Mouse (Mus musculus) neural tube, embryonic 14.5 days (tissue): ENCODE results near the gene Irf9. TPM values are rescaled to one million over a fixed set of nuclear protein-coding genes. Genes with fewer than 3 reads are reported as not detected.

Experiments
- ATAC-seq: fragments of 200-750 bp; cut with Nextera tagmentation; 2 replicates; pipeline ENCODE4 v1.8.0; 2017; ENCODE audit warnings: low read depth, mild to moderate bottlenecking, moderate TSS enrichment, moderate library complexity
- H3K27ac ChIP-seq: fragments of 300-500 bp; sonication (generic); 2 replicates; pipeline ENCODE4 v1.5.1; 2014; ENCODE audit warnings: low read depth, mild to moderate bottlenecking, control low read depth, low read length, moderate library complexity, mixed read lengths
- H3K27me3 ChIP-seq: fragments of 300-500 bp; sonication (generic); 2 replicates; pipeline ENCODE4 v1.6.1; 2014; ENCODE audit warnings: low read length; ENCODE audit not compliant: control insufficient read depth, insufficient read depth
- H3K36me3 ChIP-seq: fragments of 300-500 bp; sonication (generic); 2 replicates; pipeline ENCODE4 v1.6.1; 2014; ENCODE audit warnings: low read length, mixed read lengths; ENCODE audit not compliant: control insufficient read depth, insufficient read depth
- H3K4me1 ChIP-seq: fragments of 300-500 bp; sonication (generic); 2 replicates; pipeline ENCODE4 v1.6.1; 2014; ENCODE audit warnings: low read length; ENCODE audit not compliant: control insufficient read depth, insufficient read depth
- H3K4me2 ChIP-seq: fragments of 300-500 bp; sonication (generic); 2 replicates; pipeline ENCODE4 v1.6.1; 2014; ENCODE audit warnings: mild to moderate bottlenecking, low read depth, low read length, control low read depth
- H3K4me3 ChIP-seq: fragments of 300-500 bp; sonication (generic); 2 replicates; pipeline ENCODE4 v1.5.1; 2014; ENCODE audit warnings: low read depth, low read length, control low read depth, mixed read lengths
- H3K9ac ChIP-seq: fragments of 300-500 bp; sonication (generic); replicated peaks from 2 replicates; pipeline ENCODE4 v1.6.1; 2014; ENCODE audit warnings: low read depth, mild to moderate bottlenecking, control low read depth, low read length, mixed read lengths
- H3K9me3 ChIP-seq: fragments of 300-500 bp; sonication (generic); 2 replicates; pipeline ENCODE4 v1.6.1; 2016; ENCODE audit warnings: low read length; ENCODE audit not compliant: control insufficient read depth
- WGBS: fragments of 180-500 bp; shearing (Covaris S2); extraction: QIAGEN DNeasy Blood & Tissue Kit; methylation state at CpG from one replicate; pipeline ENCODE4 v1.1.7; 2014; 5-methylcytosine and 5-hydroxymethylcytosine counted together
- polyA plus RNA-seq: library from polyadenylated mRNA; unstranded; fragments of >200 nt; fragmentation: Nextera tagmentation; extraction: Ambion mirVana; gene quantifications from 2 replicates; pipeline ENCODE4 v1.2.1, GENCODE M21; 2014

The Irf9 gene
- polyA plus RNA-seq, 1 experiment from 2014 or later, result 6.6 TPM

DNA sequence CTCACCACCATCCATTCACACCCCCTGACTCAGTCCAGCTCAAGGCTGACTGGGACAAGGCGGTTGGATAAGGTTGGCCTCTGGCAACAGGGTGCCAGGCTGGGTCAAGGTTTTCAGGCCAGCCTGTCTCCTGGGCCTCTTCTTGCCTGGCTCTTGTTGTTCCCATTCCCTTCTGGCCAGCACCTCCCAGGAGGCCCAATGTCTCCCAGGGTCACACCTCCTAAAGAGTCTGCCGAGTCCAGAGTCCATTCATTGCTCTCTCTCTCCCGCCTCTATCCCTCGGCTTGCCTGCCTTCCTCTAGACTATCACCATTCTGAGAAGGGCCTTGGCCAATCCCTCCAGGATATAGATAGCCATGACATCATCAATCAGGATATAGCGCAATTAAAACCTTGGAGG lies 54.6 kb downstream of the Irf9 start:
- no peak overlapping the region for H3K9ac ChIP-seq
- 96% methylated on average over 5 of the region's 5 CpGs for WGBS
- peaks cover 9% of the 10 kb centered on the region for H3K36me3 ChIP-seq
- no peaks in the 10 kb centered on the region for H3K9me3 ChIP-seq
- no peak overlapping the region for H3K27ac ChIP-seq
- peaks cover 9% of the 10 kb centered on the region; the same call in 1 of the 2 replicates for H3K4me1 ChIP-seq
- no peak overlapping the region for H3K4me3 ChIP-seq
- H3K27me3 ChIP-seq, result no peaks in the 10 kb centered on the region
- H3K4me2 ChIP-seq, result no peak overlapping the region
- ATAC-seq, result no peak

Other genes starting within 250 kb of the Irf9 start
- gene Dhrs4, start 124.8 kb upstream of the Irf9 start, polyA plus RNA-seq, result 7.6 and 16.7 TPM in 2 replicates
- 28.5 and 46.2 TPM in 2 replicates for gene Carmil3, start 112.9 kb upstream of the Irf9 start, polyA plus RNA-seq
- 13.3 and 16.3 TPM in 2 replicates for gene Cpne6, start 93.1 kb upstream of the Irf9 start, polyA plus RNA-seq
- 0.13 and 0.20 TPM in 2 replicates for gene Nrl, start 78.6 kb upstream of the Irf9 start, polyA plus RNA-seq
- 17.6 and 19.5 TPM in 2 replicates for gene Pck2, start 63.3 kb upstream of the Irf9 start, polyA plus RNA-seq
- 112 and 114 TPM in 2 replicates for gene Dcaf11, start 43.6 kb upstream of the Irf9 start, polyA plus RNA-seq
- 1.5 TPM in 1 of 2 replicates, not detected in the other for gene A730061H03Rik, start 43.2 kb upstream of the Irf9 start, polyA plus RNA-seq
- gene Fitm1, start 28.0 kb upstream of the Irf9 start, polyA plus RNA-seq, result 0.58 TPM in 1 of 2 replicates, not detected in the other
- gene Psme1, start 25.4 kb upstream of the Irf9 start, polyA plus RNA-seq, result 200 and 226 TPM in 2 replicates
- gene Emc9, start 18.3 kb upstream of the Irf9 start, polyA plus RNA-seq, result 38.9 and 48.8 TPM in 2 replicates
- 162 and 184 TPM in 2 replicates for gene Psme2, start 12.5 kb upstream of the Irf9 start, polyA plus RNA-seq
- 12.3 and 18.8 TPM in 2 replicates for gene Rnf31, start 11.9 kb upstream of the Irf9 start, polyA plus RNA-seq
- gene Rec8, start 14.5 kb downstream of the Irf9 start, polyA plus RNA-seq, result 7.0 and 9.3 TPM in 2 replicates
- gene Ipo4, start 32.4 kb downstream of the Irf9 start, polyA plus RNA-seq, result 109 and 110 TPM in 2 replicates
- gene Gm49378, start 34.3 kb downstream of the Irf9 start, polyA plus RNA-seq, result 2.9 TPM in 2 replicates
- gene Tm9sf1, start 40.2 kb downstream of the Irf9 start, polyA plus RNA-seq, result 55.9 and 66.9 TPM in 2 replicates
- 0.24 TPM in 1 of 2 replicates, not detected in the other for gene Tssk4, start 46.6 kb downstream of the Irf9 start, polyA plus RNA-seq
- gene Mdp1, start 56.9 kb downstream of the Irf9 start, polyA plus RNA-seq, result 69.0 and 75.5 TPM in 2 replicates
- gene Gmpr2, start 68.4 kb downstream of the Irf9 start, polyA plus RNA-seq, result 42.5 and 43.7 TPM in 2 replicates
- 550 and 603 TPM in 2 replicates for gene Nedd8, start 68.6 kb downstream of the Irf9 start, polyA plus RNA-seq
- gene Tinf2, start 78.2 kb downstream of the Irf9 start, polyA plus RNA-seq, result 28.3 and 28.6 TPM in 2 replicates
- 0.11 and 0.33 TPM in 2 replicates for gene Tgm1, start 110.4 kb downstream of the Irf9 start, polyA plus RNA-seq
- 47.1 and 59.2 TPM in 2 replicates for gene Rabggta, start 118.7 kb downstream of the Irf9 start, polyA plus RNA-seq
- gene Dhrs1, start 142.1 kb downstream of the Irf9 start, polyA plus RNA-seq, result 73.6 and 75.5 TPM in 2 replicates
- 27.4 and 30.1 TPM in 2 replicates for gene Nop9, start 142.1 kb downstream of the Irf9 start, polyA plus RNA-seq
- not detected in 2 replicates for gene Cideb, start 154.9 kb downstream of the Irf9 start, polyA plus RNA-seq
- 0.27 and 0.59 TPM in 2 replicates for gene Ltb4r2, start 157.9 kb downstream of the Irf9 start, polyA plus RNA-seq
- 0.19 and 0.24 TPM in 2 replicates for gene Ltb4r1, start 162.4 kb downstream of the Irf9 start, polyA plus RNA-seq
- 1.9 and 3.9 TPM in 2 replicates for gene Adcy4, start 180.5 kb downstream of the Irf9 start, polyA plus RNA-seq
- gene Ripk3, start 185.3 kb downstream of the Irf9 start, polyA plus RNA-seq, result 1.9 and 2.2 TPM in 2 replicates
- gene Nfatc4, start 219.6 kb downstream of the Irf9 start, polyA plus RNA-seq, result 5.5 and 10.4 TPM in 2 replicates